Mouse (Mus musculus) limb, embryonic 15.5 days (tissue): ENCODE data around the gene Lgals4. TPM values are rescaled to one million over a fixed set of nuclear protein-coding genes. Genes with fewer than 3 reads are reported as not detected.

Experiments used
- ATAC-seq: fragments of 200-750 bp; cut with Nextera tagmentation; 2 replicates; pipeline ENCODE4 v1.8.0; 2017; ENCODE audit warnings: low read depth, moderate TSS enrichment; ENCODE audit not compliant: insufficient number of reproducible peaks, low FRiP score, low TSS enrichment
- H3K27ac ChIP-seq: fragments of 300-500 bp; sonication (generic); 2 replicates; pipeline ENCODE4 v1.5.1; 2015; ENCODE audit warnings: moderate library complexity, mild to moderate bottlenecking, inconsistent platforms
- H3K27me3 ChIP-seq: fragments of 300-500 bp; sonication (generic); 2 replicates; pipeline ENCODE4 v1.6.1; 2015; ENCODE audit warnings: inconsistent platforms
- H3K36me3 ChIP-seq: fragments of 300-500 bp; sonication (generic); 2 replicates; pipeline ENCODE4 v1.6.1; 2015; ENCODE audit warnings: inconsistent platforms
- H3K4me1 ChIP-seq: fragments of 300-500 bp; sonication (generic); 2 replicates; pipeline ENCODE4 v1.6.1; 2015; ENCODE audit warnings: inconsistent platforms
- H3K4me2 ChIP-seq: fragments of 300-500 bp; sonication (generic); 2 replicates; pipeline ENCODE4 v1.6.1; 2015; ENCODE audit warnings: mild to moderate bottlenecking, inconsistent platforms
- H3K4me3 ChIP-seq: fragments of 300-500 bp; sonication (generic); 2 replicates; pipeline ENCODE4 v1.5.1; 2015; ENCODE audit warnings: mild to moderate bottlenecking, inconsistent platforms
- H3K9ac ChIP-seq: fragments of 300-500 bp; sonication (generic); 2 replicates; pipeline ENCODE4 v1.6.1; 2015; ENCODE audit warnings: inconsistent platforms
- H3K9me3 ChIP-seq: fragments of 300-500 bp; sonication (generic); 2 replicates; pipeline ENCODE4 v1.6.1; 2016; ENCODE audit warnings: inconsistent platforms
- WGBS: fragments of 180-500 bp; shearing (Covaris S2); methylation state at CpG from one replicate; pipeline ENCODE4 v1.1.7; 2015; 5-methylcytosine and 5-hydroxymethylcytosine counted together
- polyA plus RNA-seq: library from polyadenylated mRNA; unstranded; fragments of >200 nt; fragmentation: Nextera tagmentation; extraction: Ambion mirVana; gene quantifications from 2 replicates; pipeline ENCODE4 v1.2.1, GENCODE M21; 2015

Lgals4 gene
- polyA plus RNA-seq, 1 experiment from 2014 or later = 11.6 TPM

DNA sequence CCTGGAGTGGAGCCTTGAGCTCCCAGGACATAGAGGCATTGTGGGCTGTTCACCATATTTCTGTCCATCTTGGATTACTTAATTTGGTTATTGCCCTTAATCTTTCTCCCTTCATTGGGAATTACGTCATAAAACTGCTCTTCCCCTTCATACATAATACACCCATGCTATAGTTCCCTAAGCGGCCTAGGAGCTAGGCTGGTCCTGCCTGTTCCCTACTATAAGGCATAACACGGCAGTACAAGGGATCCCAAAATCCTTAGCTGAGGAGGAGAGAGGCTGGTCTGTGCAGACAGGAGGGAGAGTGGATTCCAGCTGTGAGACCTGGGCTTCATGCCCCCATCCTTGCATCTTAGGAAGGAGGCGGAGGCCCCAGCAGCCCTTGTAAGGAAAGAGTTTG is 15.7 kb upstream of the Lgals4 start:
- ATAC-seq = no peak
- peaks cover 44% of the 10 kb centered on the region for H3K4me1 ChIP-seq
- no peak overlapping the region for H3K4me3 ChIP-seq
- peaks cover 98% of the 10 kb centered on the region for H3K36me3 ChIP-seq
- H3K9me3 ChIP-seq = no peaks in the 10 kb centered on the region
- H3K27ac ChIP-seq = no peak overlapping the region
- H3K9ac ChIP-seq = no peak overlapping the region
- H3K4me2 ChIP-seq = no peak overlapping the region
- no peaks in the 10 kb centered on the region for H3K27me3 ChIP-seq
- 71% methylated on average over 4 of the region's 4 CpGs for WGBS

GRCm38 (mm10) chr7:28818436-28818835 is 15.2 kb upstream of the Lgals4 start:
- no peak overlapping the region for H3K4me2 ChIP-seq
- no peak overlapping the region for H3K27ac ChIP-seq
- H3K9ac ChIP-seq = no peak overlapping the region
- no peaks in the 10 kb centered on the region for H3K9me3 ChIP-seq
- H3K4me3 ChIP-seq = no peak overlapping the region
- peaks cover 96% of the 10 kb centered on the region for H3K36me3 ChIP-seq
- no peak for ATAC-seq
- 86% methylated on average over 18 of the region's 18 CpGs for WGBS
- H3K4me1 ChIP-seq = peaks cover 41% of the 10 kb centered on the region
- H3K27me3 ChIP-seq = no peaks in the 10 kb centered on the region

DNA sequence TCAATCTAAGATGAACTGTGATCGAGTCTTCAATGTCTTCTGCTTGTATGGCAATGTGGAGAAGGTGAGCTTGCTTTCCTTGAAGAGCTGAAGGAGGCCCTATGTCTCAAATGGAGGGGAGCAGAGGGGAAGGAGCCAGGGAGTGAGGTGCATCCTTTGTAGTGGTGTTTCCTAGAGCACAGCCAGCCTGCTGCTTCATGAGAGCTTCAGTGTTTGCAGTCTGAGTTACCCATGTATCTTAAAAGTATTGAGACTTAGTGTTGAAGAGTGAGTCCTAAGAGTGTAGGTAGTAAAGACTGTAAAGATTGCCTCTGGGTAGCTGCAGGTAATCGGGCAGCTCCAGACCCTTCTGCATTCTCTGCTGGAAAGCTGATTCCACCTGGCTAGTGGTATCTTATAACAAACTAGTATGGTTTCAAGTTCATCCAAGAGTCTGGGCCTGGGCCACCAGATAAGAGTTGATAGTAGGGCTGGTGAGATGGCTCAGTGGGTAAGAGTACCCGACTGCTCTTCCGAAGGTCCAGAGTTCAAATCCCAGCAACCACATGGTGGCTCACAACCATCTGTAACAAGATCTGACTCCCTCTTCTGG is 14.7 kb upstream of the Lgals4 start:
- 87% methylated on average over 4 of the region's 4 CpGs for WGBS
- Histone ChIP-seq H3K9me3 (no peaks in the 10 kb centered on the region), H3K27me3 (no peaks in the 10 kb centered on the region), H3K36me3 (peaks cover 91% of the 10 kb centered on the region), H3K9ac (no peak overlapping the region), H3K27ac (no peak overlapping the region), H3K4me3 (no peak overlapping the region), H3K4me2 (no peak overlapping the region), H3K4me1 (peaks cover 37% of the 10 kb centered on the region)
- no peak for ATAC-seq

DNA sequence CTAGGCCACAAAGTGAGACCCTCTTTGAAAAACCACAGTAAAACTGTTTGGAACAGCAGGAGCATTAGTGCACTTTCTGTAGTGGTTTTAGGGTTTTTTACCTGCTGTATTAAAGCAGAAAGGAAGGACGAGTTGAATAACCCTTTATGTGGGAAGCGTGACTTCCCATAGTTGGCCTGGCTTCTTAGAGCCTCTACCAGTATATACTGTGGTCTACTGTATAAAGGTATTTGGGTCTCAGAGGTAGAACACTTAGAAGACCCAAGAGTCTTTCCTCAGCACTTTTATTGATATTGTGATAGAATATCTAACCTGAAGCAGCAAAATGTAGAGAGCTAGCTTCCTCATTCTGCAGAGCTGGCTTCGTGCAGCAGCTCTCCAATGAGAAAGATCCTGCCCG is 14.1 kb upstream of the Lgals4 start:
- Histone ChIP-seq H3K9ac (no peak overlapping the region), H3K36me3 (peaks cover 85% of the 10 kb centered on the region), H3K27ac (no peak overlapping the region; the same call in 1 of the 2 replicates), H3K4me3 (no peak overlapping the region), H3K9me3 (no peaks in the 10 kb centered on the region), H3K27me3 (no peaks in the 10 kb centered on the region), H3K4me1 (peaks cover 37% of the 10 kb centered on the region), H3K4me2 (no peak overlapping the region)
- no peak for ATAC-seq
- WGBS = 82% methylated on average over 4 of the region's 4 CpGs

DNA sequence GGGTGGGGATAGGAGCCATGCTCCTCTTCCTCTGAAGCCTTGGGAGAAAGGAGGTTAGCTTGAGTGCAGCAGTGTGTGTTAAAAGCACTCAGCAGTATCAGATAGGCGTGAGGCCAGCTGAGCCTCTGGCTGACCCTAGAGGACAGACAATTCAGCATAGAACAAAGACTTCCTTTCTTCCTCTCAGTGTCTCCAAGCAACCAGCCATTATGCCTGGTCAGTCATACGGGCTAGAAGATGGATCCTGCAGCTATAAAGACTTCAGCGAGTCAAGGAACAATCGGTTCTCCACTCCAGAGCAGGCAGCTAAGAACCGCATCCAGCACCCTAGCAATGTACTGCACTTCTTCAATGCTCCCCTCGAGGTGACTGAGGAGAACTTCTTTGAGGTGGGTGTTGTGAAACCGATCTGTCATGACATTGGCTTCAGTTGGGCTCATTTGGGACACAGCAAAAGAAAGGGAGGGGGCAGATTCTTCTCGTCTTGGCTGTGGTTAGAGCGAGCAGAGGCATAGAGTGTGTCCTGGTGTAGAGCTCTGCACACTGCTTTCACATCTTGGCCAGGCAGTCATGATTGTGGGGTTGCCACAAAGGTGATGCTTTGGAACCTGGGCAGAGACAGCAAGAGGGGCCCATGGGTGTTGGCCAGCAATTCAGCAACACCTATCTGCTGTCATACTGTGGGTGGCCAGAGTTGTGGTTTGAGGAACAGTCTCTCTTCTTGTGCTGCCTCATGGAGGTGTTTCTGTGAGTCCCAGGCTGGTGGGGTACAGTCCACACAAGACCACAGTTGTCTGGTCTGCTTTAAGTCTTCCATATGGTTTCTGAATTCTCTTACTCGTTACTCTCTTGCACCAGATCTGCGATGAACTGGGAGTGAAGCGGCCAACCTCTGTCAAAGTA is 13.0 kb upstream of the Lgals4 start:
- 77% methylated on average over 12 of the region's 12 CpGs for WGBS
- Histone ChIP-seq H3K4me3 (no peak overlapping the region), H3K4me1 (peaks cover 36% of the 10 kb centered on the region), H3K4me2 (no peak overlapping the region), H3K27me3 (no peaks in the 10 kb centered on the region), H3K9ac (no peak overlapping the region), H3K27ac (peak overlapping the region; percentile 50), H3K36me3 (peaks cover 75% of the 10 kb centered on the region), H3K9me3 (no peaks in the 10 kb centered on the region)
- ATAC-seq = no peak

- Histone ChIP-seq H3K4me3 (no peak overlapping the region), H3K27me3 (no peaks in the 10 kb centered on the region), H3K4me2 (no peak overlapping the region), H3K27ac (peak overlapping the region; percentile 50; the same call in 1 of the 2 replicates), H3K9ac (no peak overlapping the region), H3K36me3 (peaks cover 67% of the 10 kb centered on the region), H3K9me3 (no peaks in the 10 kb centered on the region), H3K4me1 (peaks cover 36% of the 10 kb centered on the region)
- no peak for ATAC-seq
- 75% methylated on average over 10 of the region's 10 CpGs for WGBS
Observed at GRCm38 (mm10) chr7:28821261-28821831, 12.3 kb upstream of the Lgals4 start.

GRCm38 (mm10) chr7:28822556-28822955 is 11.1 kb upstream of the Lgals4 start:
- no peaks in the 10 kb centered on the region for H3K9me3 ChIP-seq
- ATAC-seq = no peak
- H3K4me2 ChIP-seq = no peak overlapping the region
- WGBS = 71% methylated on average over 1 of the region's 1 CpGs
- H3K4me1 ChIP-seq = peaks cover 34% of the 10 kb centered on the region
- H3K9ac ChIP-seq = no peak overlapping the region
- H3K4me3 ChIP-seq = no peak overlapping the region
- H3K27ac ChIP-seq = peak overlapping the region; percentile 92
- no peaks in the 10 kb centered on the region for H3K27me3 ChIP-seq
- H3K36me3 ChIP-seq = peaks cover 55% of the 10 kb centered on the region

GRCm38 (mm10) chr7:28822993-28823903 is 10.4 kb upstream of the Lgals4 start:
- Histone ChIP-seq H3K36me3 (peaks cover 48% of the 10 kb centered on the region), H3K27ac (peak overlapping the region; percentile 92), H3K4me1 (peaks cover 29% of the 10 kb centered on the region), H3K4me3 (no peak overlapping the region), H3K4me2 (no peak overlapping the region), H3K9ac (no peak overlapping the region), H3K9me3 (no peaks in the 10 kb centered on the region), H3K27me3 (no peaks in the 10 kb centered on the region)
- 49% methylated on average over 10 of the region's 10 CpGs for WGBS
- ATAC-seq = no peak

GRCm38 (mm10) chr7:28823932-28824331 is 9.7 kb upstream of the Lgals4 start:
- WGBS = 27% methylated on average over 2 of the region's 2 CpGs
- Histone ChIP-seq H3K4me2 (no peak overlapping the region), H3K9ac (no peak overlapping the region), H3K4me3 (no peak overlapping the region), H3K4me1 (peaks cover 26% of the 10 kb centered on the region), H3K9me3 (no peaks in the 10 kb centered on the region), H3K36me3 (peaks cover 45% of the 10 kb centered on the region), H3K27me3 (no peaks in the 10 kb centered on the region), H3K27ac (peak overlapping the region; percentile 92)
- ATAC-seq = no peak

- Histone ChIP-seq H3K9me3 (no peaks in the 10 kb centered on the region), H3K4me1 (peaks cover 26% of the 10 kb centered on the region), H3K4me2 (peak within 1 kb of the TSS; percentile 52), H3K4me3 (peak within 1 kb of the TSS; percentile 49), H3K9ac (peak within 1 kb of the TSS; percentile 52), H3K27ac (peak within 1 kb of the TSS; percentile 92), H3K27me3 (no peaks in the 10 kb centered on the region), H3K36me3 (peaks cover 42% of the 10 kb centered on the region)
- WGBS = 1% methylated on average over 33 of the region's 33 CpGs
- ATAC-seq = peak; percentile 61; the same call in 1 of the 2 replicates
Observed at GRCm38 (mm10) chr7:28824941-28825685, 8.5 kb upstream of the Lgals4 start, which contains the start of gene Ech1. TSS of gene Ech1 (plus strand) at chr7:28825217.
